Mouse (Mus musculus): ENCODE results near the gene Hacd1. TPM values are rescaled to one million over a fixed set of nuclear protein-coding genes. Genes with fewer than 3 reads are reported as not detected.

Hacd1 gene
- polyA plus RNA-seq, 1 experiment from 2014 or later = 85.7 TPM

DNA sequence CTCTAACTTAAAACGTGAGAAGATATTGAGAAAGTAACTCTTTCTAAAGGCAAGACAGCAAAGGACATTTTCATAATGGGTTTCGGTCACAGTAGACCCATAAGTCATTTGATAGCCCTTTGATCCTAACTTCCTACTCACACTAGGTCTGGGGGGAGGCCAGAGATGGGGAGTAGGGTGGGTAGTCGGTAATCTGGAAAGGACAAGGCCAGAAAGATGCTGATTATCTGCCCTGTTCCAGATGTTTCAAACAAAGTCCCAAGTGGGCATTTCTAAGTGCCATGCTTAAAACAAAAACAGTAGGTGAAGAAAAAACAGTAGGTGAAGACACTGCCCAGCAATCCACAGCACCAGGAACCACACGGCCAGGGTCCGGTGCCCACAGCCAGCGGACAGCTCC lies 1.2 kb downstream of the Hacd1 start:
- Histone ChIP-seq H3K36me3 (ENCODE audit: control insufficient read depth, insufficient read depth) (no peaks in the 10 kb centered on the region), H3K9me3 (ENCODE audit: control insufficient read depth) (no peaks in the 10 kb centered on the region), H3K27ac (ENCODE audit: low read depth, low read length) (peak overlapping the region; percentile 66; the same call in 1 of the 2 replicates), H3K27me3 (replicated peaks; ENCODE audit: control insufficient read depth, insufficient read depth, low read length) (no peaks in the 10 kb centered on the region), H3K4me3 (ENCODE audit: low read depth, low read length) (peak overlapping the region; percentile 96), H3K4me1 (replicated peaks; ENCODE audit: control insufficient read depth, insufficient read depth, low read length) (no peaks in the 10 kb centered on the region), H3K9ac (ENCODE audit: low read depth, low read length) (peak overlapping the region; percentile 79), H3K4me2 (replicated peaks; ENCODE audit: low read depth) (peak overlapping the region; percentile 89)
- ATAC-seq = no peak
- TF ChIP-seq CTCF (IDR thresholded peaks at IDR 0.05; ENCODE audit: low read depth) = no peak
- 10% methylated on average over 6 of the region's 6 CpGs for WGBS

- no peak for TF ChIP-seq CTCF (IDR thresholded peaks at IDR 0.05; ENCODE audit: low read depth)
- Histone ChIP-seq H3K4me1 (replicated peaks; ENCODE audit: control insufficient read depth, insufficient read depth, low read length) (no peaks in the 10 kb centered on the region), H3K27ac (ENCODE audit: low read depth, low read length) (no peak overlapping the region), H3K4me2 (replicated peaks; ENCODE audit: low read depth) (peak overlapping the region; percentile 89; the same call in 1 of the 2 replicates), H3K9me3 (ENCODE audit: control insufficient read depth) (no peaks in the 10 kb centered on the region), H3K9ac (ENCODE audit: low read depth, low read length) (no peak overlapping the region), H3K4me3 (ENCODE audit: low read depth, low read length) (no peak overlapping the region), H3K36me3 (ENCODE audit: control insufficient read depth, insufficient read depth) (no peaks in the 10 kb centered on the region), H3K27me3 (replicated peaks; ENCODE audit: control insufficient read depth, insufficient read depth, low read length) (no peaks in the 10 kb centered on the region)
- WGBS = 73% methylated on average over 3 of the region's 3 CpGs
- no peak for ATAC-seq
Measured at GRCm38 (mm10) chr2:14054163-14054562, 1.8 kb downstream of the Hacd1 start.

- Histone ChIP-seq H3K9ac (ENCODE audit: low read depth, low read length) (no peak overlapping the region), H3K4me1 (replicated peaks; ENCODE audit: control insufficient read depth, insufficient read depth, low read length) (no peaks in the 10 kb centered on the region), H3K27me3 (replicated peaks; ENCODE audit: control insufficient read depth, insufficient read depth, low read length) (no peaks in the 10 kb centered on the region), H3K27ac (ENCODE audit: low read depth, low read length) (no peak overlapping the region), H3K4me2 (replicated peaks; ENCODE audit: low read depth) (no peak overlapping the region), H3K36me3 (ENCODE audit: control insufficient read depth, insufficient read depth) (no peaks in the 10 kb centered on the region), H3K9me3 (ENCODE audit: control insufficient read depth) (no peaks in the 10 kb centered on the region), H3K4me3 (ENCODE audit: low read depth, low read length) (no peak overlapping the region)
- TF ChIP-seq CTCF (IDR thresholded peaks at IDR 0.05; ENCODE audit: low read depth) = no peak
- WGBS = 77% methylated on average over 3 of the region's 3 CpGs
- no peak for ATAC-seq
Measured at GRCm38 (mm10) chr2:14053618-14054017, 2.3 kb downstream of the Hacd1 start.

- WGBS = 63% methylated on average over 5 of the region's 5 CpGs
- H3K9ac ChIP-seq (ENCODE audit: low read depth, low read length) = no peak overlapping the region
- no peaks in the 10 kb centered on the region for H3K4me1 ChIP-seq (replicated peaks; ENCODE audit: control insufficient read depth, insufficient read depth, low read length)
- H3K9me3 ChIP-seq (ENCODE audit: control insufficient read depth) = no peaks in the 10 kb centered on the region
- no peak for TF ChIP-seq CTCF (IDR thresholded peaks at IDR 0.05; ENCODE audit: low read depth)
- H3K27me3 ChIP-seq (replicated peaks; ENCODE audit: control insufficient read depth, insufficient read depth, low read length) = no peaks in the 10 kb centered on the region
- ATAC-seq = no peak
- H3K4me2 ChIP-seq (replicated peaks; ENCODE audit: low read depth) = no peak overlapping the region
- no peak overlapping the region for H3K4me3 ChIP-seq (ENCODE audit: low read depth, low read length)
- H3K36me3 ChIP-seq (ENCODE audit: control insufficient read depth, insufficient read depth) = no peaks in the 10 kb centered on the region
- no peak overlapping the region for H3K27ac ChIP-seq (ENCODE audit: low read depth, low read length)
Measured at GRCm38 (mm10) chr2:14048808-14049207, 7.1 kb downstream of the Hacd1 start.

- peak; percentile 90 for TF ChIP-seq CTCF (IDR thresholded peaks at IDR 0.05; ENCODE audit: low read depth)
- Histone ChIP-seq H3K9me3 (ENCODE audit: control insufficient read depth) (no peaks in the 10 kb centered on the region), H3K4me3 (ENCODE audit: low read depth, low read length) (no peak overlapping the region), H3K36me3 (ENCODE audit: control insufficient read depth, insufficient read depth) (no peaks in the 10 kb centered on the region), H3K9ac (ENCODE audit: low read depth, low read length) (no peak overlapping the region), H3K27ac (ENCODE audit: low read depth, low read length) (no peak overlapping the region), H3K4me2 (replicated peaks; ENCODE audit: low read depth) (no peak overlapping the region), H3K27me3 (replicated peaks; ENCODE audit: control insufficient read depth, insufficient read depth, low read length) (no peaks in the 10 kb centered on the region), H3K4me1 (replicated peaks; ENCODE audit: control insufficient read depth, insufficient read depth, low read length) (no peaks in the 10 kb centered on the region)
- peak; percentile 41; the same call in 1 of the 2 replicates for ATAC-seq
Measured at GRCm38 (mm10) chr2:14048381-14048780, 7.6 kb downstream of the Hacd1 start.

DNA sequence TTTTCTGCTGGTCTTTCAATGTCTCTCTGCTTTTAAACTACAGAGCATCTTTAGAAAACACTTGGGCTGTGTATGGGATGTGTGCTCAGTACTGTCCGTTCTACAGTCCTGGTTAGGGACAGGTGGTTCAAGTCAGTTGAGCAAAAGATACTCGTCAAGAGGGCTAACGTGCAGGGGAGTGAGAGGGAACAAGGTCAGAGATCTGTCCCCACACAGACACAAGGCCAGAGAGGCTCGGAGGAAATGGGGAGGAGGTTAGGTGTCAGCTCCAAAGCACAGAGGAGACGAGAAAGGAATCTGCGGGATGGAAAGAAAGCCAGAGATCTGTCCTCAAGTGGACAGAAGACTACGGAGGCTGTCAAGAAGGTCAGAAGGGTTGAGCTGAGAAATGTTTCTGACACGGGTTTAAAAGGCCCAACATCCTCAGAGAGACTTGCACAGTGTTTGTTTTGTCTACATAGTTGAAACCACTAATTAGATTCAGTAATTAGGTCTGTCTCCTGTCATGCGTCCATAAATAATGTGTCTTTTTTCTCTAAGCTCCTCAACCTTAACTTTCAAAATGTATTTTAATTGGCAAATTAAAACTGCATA lies 12.3 kb downstream of the Hacd1 start:
- no peak for ATAC-seq
- WGBS = 66% methylated on average over 9 of the region's 9 CpGs
- TF ChIP-seq CTCF (IDR thresholded peaks at IDR 0.05; ENCODE audit: low read depth) = no peak

More for the DNA sequence above, 12.3 kb downstream of the Hacd1 start:
- Histone ChIP-seq H3K4me2 (replicated peaks; ENCODE audit: low read depth) (no peak overlapping the region), H3K27ac (ENCODE audit: low read depth, low read length) (no peak overlapping the region), H3K27me3 (replicated peaks; ENCODE audit: control insufficient read depth, insufficient read depth, low read length) (no peaks in the 10 kb centered on the region), H3K36me3 (ENCODE audit: control insufficient read depth, insufficient read depth) (peaks cover 23% of the 10 kb centered on the region; the same call in 1 of the 2 replicates), H3K9ac (ENCODE audit: low read depth, low read length) (no peak overlapping the region), H3K9me3 (ENCODE audit: control insufficient read depth) (no peaks in the 10 kb centered on the region), H3K4me1 (replicated peaks; ENCODE audit: control insufficient read depth, insufficient read depth, low read length) (no peaks in the 10 kb centered on the region), H3K4me3 (ENCODE audit: low read depth, low read length) (no peak overlapping the region)

Measured in intestine, postnatal 0 days (tissue).